Mouse (Mus musculus) cerebral cortex, adult 2 months (tissue): Measurements from ENCODE around the gene Osbpl7.

Experiments
- WGBS: fragments of 180-500 bp; shearing (Covaris S2); methylation state at CpG from one replicate; pipeline ENCODE4 v1.1.7; 2018; 5-methylcytosine and 5-hydroxymethylcytosine counted together

Osbpl7 gene

GRCm38 (mm10) chr11:97050216-97050943 lies at the start of gene Osbpl7:
Gene Osbpl7, plus strand, starts transcription at chr11:97050628.
- 3% methylated on average over 18 of the region's 18 CpGs for WGBS

DNA sequence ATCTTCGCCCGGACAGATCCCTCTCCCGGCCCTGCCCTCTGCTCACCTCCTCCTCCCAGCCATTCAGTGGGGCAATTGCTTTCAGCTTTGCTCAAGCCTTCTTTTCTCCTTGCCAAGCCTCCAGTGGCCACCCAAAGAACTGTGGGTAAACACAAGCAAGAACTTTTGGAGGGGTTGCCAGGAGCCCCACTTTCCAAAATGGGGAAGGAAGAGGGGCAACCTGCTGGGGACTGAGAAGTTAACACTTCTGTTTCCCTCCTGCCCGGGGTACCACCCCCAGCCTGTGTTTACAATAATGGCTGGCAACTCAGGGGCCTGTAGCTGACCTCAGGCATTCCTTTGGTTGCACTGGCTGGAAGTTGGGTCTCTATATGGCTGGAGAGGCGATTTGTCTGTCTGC lies 47.3 kb upstream of the Osbpl7 start:
- 66% methylated on average over 5 of the region's 5 CpGs for WGBS

DNA sequence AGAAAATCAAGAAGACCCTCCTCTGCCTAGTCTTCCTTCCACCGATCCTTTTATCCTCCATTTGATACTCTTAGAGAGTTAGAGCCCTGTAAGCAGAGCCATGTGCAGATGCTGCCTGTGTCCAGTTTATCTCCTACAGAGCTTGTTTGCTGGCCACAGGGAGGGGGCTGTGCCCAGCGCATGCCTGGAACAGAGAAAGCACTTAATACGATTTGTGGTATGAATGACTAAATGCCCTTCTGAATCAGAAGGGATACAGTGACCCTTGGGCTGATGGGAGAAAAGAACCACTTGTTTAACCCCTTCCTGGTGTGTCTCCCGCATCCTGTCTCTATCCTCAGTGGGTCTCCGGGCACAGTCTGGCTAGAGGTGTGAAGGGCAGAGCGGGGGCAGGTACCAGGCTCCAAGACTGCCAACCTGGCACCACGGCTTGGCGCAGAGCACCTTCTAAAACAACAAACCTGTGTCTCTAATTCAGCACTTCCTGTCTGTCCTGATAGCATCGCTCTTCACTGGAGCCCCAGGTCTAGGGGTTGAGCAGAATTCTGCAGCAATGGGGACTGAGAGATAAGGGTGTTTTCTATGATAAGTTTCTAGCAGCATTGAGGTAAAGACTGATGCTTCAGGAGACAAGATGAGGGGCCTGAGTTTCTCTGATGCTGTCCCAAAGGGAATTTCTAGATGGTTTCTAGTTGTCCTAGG lies 43.2 kb upstream of the Osbpl7 start:
- 77% methylated on average over 9 of the region's 9 CpGs for WGBS

GRCm38 (mm10) chr11:97009198-97009790 lies 41.1 kb upstream of the Osbpl7 start:
- 82% methylated on average over 8 of the region's 8 CpGs for WGBS

DNA sequence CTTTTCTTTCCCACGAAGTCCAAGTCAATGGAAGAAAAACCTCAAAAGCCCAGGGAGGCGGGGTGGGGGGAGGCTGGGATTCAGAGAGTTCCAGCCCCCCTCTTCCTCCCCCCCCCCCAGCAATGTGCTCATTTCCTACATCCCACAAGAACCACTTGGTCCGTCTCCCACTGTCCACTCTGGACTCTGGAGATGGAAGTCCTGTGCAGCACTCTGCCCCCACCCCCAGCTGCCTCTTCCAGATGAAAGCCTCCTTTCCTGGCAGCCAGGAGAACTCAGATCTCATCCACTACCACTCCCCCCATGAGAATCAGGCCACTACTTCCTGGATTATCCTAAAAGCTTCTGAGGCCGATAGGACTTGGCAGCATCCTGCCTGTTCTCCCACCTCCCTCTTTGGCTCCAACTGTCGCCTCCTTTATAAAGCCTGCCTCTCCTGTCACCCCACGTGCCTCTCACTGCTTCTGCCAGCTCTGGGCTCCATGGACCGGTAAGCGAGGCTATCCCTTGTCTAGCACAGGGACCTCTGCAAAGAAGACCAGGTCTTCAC lies 37.2 kb upstream of the Osbpl7 start, which contains the start of gene Sp6:
Gene Sp6 (plus strand): TSS at position 274 of the 550 bp plus-strand sequence.
- WGBS, result 21% methylated on average over 8 of the region's 8 CpGs

DNA sequence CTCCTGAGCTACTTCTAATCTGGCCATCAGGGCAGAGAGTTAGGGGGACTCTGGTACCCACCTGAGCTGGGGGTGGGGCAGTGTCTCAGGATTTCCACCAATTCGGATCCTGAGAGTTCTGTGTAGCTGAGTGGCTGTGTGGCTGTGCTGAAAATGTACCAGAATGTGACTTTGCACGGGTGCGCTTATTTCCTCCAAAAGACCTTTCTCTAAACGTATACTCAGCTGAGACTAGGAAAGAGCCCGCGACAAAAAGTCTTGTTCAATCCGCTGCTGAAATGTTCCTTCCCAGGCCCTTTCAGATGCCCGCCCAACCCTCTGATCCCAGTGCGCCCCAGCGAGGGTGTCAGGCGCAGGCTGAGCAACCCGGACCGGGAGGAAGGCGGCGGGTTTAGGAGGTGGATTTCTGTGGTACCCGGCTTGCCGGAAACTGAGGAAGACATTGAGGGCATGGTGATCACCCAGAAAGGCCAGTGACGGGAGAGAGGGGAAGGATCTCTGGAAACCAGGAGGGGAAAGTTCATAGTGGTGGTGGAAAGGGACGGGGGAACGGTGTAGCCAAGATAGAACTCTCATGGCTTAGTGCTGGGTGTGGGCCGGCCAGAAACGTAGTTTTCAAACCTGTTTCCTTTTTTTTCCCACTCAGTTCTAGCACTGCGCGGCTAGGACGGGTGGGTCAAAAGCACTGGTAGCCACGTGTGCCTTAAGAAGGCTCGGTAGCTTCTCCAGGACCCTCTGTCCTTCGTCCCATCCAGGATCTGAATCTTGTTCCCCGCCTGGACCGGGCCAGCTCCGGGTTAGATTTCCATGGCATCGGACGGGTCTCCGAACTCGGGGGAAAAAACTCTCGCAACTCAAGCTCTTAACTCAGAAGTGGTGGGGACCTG lies 32.5 kb upstream of the Osbpl7 start:
- WGBS, result 2% methylated on average over 36 of the region's 36 CpGs

- WGBS, result 2% methylated on average over 63 of the region's 68 CpGs
These were observed 31.7 kb upstream of the Osbpl7 start for GRCm38 (mm10) chr11:97018583-97019344.

DNA sequence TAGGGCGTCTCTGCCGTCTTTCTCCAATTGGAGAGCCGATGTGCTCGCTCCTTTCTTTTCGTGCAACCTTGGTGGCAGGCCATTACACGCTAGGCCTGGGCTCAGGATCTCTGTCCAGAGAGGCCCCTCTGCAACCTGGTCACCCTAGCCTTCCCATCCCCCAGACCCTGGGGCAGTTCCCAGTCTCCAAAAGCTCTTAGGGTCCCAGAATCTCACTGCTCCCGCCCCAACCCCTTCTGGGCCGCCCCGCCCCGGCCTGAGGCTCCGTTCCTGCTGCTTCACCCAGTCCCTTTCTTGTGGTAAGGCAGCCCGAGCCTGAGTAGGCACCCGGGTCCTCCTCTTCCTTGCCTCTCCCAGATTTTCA lies 31.1 kb upstream of the Osbpl7 start:
- 9% methylated on average over 13 of the region's 13 CpGs for WGBS

DNA sequence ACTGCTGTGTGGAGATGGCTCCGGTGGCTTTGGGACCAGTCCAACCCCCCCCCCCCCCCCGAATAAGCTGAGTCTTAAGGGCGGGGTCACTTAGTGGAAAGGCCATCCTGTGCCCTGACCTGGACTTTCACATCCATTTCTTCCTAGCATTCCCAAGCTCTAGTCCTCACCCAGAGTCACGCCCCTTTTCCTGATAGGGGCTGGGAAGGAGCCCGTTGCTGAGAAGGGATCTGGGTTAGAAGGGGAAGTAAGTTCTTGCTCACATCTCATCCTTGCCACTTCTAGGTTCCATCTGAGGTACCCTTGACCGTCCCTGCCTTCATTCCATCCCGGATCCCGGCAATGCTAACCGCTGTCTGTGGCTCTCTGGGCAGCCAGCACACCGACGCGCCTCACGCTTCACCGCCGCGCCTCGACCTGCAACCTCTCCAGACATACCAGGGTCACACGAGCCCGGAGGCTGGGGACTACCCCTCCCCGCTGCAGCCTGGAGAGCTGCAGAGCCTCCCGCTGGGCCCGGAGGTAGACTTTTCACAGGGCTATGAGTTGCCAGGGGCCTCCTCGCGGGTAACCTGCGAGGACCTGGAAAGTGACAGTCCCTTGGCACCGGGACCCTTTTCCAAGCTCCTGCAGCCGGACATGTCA lies 29.2 kb upstream of the Osbpl7 start:
- WGBS, result 1% methylated on average over 27 of the region's 27 CpGs

DNA sequence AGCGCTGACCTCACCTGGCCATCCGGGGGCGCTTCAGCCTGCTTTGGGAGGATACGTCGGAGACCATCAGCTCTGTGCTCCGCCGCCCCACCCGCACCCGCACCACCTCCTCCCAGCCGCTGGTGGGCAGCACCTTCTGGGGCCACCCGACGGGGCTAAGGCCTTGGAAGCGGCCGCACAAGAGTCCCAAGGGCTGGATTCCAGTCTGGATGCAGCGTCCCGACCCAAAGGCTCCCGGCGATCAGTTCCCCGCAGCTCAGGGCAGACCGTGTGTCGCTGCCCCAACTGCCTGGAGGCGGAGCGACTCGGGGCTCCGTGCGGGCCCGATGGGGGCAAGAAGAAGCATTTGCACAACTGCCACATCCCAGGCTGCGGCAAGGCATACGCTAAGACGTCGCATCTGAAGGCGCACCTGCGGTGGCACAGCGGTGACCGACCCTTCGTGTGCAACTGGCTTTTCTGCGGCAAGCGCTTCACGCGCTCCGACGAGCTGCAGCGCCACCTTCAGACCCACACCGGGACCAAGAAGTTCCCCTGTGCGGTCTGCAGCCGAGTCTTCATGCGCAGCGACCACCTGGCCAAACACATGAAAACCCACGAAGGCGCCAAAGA lies 28.4 kb upstream of the Osbpl7 start:
- WGBS, result under 1% methylated on average over 50 of the region's 50 CpGs

GRCm38 (mm10) chr11:97024977-97025376 lies 25.5 kb upstream of the Osbpl7 start:
- WGBS, result 79% methylated on average over 10 of the region's 10 CpGs

DNA sequence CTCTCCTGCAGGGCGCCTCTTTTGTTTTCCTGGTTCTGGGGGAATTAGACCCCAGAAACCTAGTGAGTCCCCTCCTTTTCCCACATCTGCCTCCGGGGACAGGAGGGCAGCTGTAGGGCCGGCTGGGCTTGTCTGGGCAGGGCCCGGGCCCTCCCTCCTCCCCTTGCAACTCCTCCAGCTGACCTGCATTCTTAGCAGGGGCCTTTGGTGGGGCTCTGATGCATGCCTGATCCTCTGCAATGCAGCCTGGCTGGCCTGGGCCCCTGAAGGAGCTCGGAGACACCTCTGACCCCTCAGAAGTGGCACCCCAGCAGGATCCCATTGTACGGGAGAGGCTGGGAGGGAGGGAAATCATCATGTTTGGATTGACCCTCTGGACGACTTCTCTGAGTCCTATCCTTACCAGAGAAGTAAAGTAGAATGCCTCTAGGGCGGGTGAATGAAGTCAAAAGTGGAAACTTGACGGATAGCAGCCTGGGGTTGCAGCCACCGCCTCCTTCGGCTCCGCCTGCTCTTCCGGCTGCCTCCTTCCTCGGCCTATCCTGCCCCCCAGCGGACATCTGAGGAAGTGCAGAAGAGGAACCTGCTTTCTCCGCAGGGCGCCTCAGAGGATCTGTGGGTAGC lies 24.6 kb upstream of the Osbpl7 start:
- 12% methylated on average over 17 of the region's 17 CpGs for WGBS

GRCm38 (mm10) chr11:97029686-97030417 lies 20.6 kb upstream of the Osbpl7 start, which contains the start of gene Scrn2:
Gene Scrn2, plus strand, starts transcription at chr11:97029938.
- under 1% methylated on average over 25 of the region's 25 CpGs for WGBS

DNA sequence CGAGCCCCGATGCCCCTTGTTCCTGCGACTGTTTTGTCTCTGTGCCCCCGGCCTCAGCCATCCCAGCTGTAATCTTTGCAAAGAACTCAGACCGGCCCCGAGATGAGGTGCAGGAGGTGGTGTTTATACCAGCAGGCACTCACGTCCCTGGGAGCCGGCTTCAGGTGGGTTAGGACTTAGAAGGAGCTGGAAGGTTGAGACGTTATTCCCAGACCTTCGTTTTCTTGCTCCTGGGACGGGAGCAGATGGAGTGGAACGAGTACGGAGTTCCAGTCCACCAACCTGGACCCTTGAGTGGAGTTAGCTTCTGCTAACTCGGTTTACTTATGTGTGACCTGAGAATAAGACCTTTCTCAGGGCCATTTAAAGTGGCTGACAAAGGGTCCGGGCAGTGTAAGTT lies 20.0 kb upstream of the Osbpl7 start:
- 27% methylated on average over 15 of the region's 15 CpGs for WGBS

DNA sequence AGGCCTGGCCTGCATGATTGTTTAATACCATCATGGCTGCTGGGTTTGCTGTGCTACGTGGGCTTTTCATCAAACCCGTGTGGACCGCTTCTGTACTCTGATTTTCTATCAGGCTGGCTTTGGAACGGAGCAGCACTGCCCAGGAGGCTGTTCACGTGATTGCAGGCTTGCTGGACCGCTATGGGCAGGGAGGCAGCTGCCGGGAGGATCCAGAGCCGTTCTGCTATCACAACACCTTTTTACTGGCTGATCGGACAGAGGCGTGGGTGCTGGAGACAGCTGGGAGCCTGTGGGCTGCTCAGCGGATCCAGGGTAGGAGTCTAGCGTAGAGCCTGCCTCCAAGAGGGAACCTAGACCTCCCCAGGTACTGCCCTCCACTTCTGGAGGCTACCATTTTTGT lies 18.5 kb upstream of the Osbpl7 start:
- WGBS, result 85% methylated on average over 12 of the region's 12 CpGs

- WGBS, result 97% methylated on average over 4 of the region's 4 CpGs
These were observed 17.9 kb upstream of the Osbpl7 start for GRCm38 (mm10) chr11:97032499-97032898.

GRCm38 (mm10) chr11:97033781-97034180 lies 16.6 kb upstream of the Osbpl7 start:
- WGBS, result 90% methylated on average over 4 of the region's 4 CpGs

GRCm38 (mm10) chr11:97036141-97036540 lies 14.3 kb upstream of the Osbpl7 start:
- 56% methylated on average over 5 of the region's 5 CpGs for WGBS

DNA sequence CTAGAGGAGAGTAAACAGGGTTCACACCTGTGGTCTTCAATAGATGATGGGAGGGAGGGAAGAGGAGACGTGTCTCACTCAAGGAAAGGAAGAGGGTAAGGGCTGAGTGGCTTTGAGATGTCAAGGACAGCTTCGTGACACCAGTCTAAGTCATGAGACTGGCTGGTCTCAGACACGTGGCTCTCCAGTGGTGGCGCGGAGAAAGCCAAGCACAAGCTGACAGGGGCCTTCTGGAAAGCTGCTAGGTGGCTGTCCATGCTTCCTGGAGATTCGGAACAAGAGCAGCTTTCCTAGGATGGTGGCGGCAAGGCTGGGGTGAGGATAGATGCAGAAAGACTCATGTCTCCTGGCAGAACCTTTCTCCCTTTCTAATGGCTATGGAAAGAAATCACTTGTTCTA lies 11.5 kb upstream of the Osbpl7 start:
- 72% methylated on average over 7 of the region's 7 CpGs for WGBS
